Mouse (Mus musculus): ENCODE results near the gene Dnttip1.

The Dnttip1 gene

GRCm38 (mm10) chr2:164754105-164754504 is 8.3 kb downstream of the Dnttip1 start:
- DNase-seq (ENCODE audit: low spot score in 2 of 2), result no peak

- DNase-seq (ENCODE audit: low spot score in 2 of 2), result no peak
Measured at GRCm38 (mm10) chr2:164754800-164755199, 9.0 kb downstream of the Dnttip1 start.

GRCm38 (mm10) chr2:164757841-164758240 is 12.1 kb downstream of the Dnttip1 start:
- no peak for DNase-seq (ENCODE audit: low spot score in 2 of 2)

- no peak for DNase-seq (ENCODE audit: low spot score in 2 of 2)
Measured at GRCm38 (mm10) chr2:164758692-164759091, 12.9 kb downstream of the Dnttip1 start.

GRCm38 (mm10) chr2:164760059-164760833 is 14.5 kb downstream of the Dnttip1 start:
- no peak for DNase-seq (ENCODE audit: low spot score in 2 of 2)

- no peak for DNase-seq (ENCODE audit: low spot score in 2 of 2)
Measured at GRCm38 (mm10) chr2:164761502-164761901, 15.7 kb downstream of the Dnttip1 start.

GRCm38 (mm10) chr2:164761971-164762370 is 16.2 kb downstream of the Dnttip1 start:
- no peak for DNase-seq (ENCODE audit: low spot score in 2 of 2)

GRCm38 (mm10) chr2:164762593-164762992 is 16.8 kb downstream of the Dnttip1 start:
- no peak for DNase-seq (ENCODE audit: low spot score in 2 of 2)

- DNase-seq (ENCODE audit: low spot score in 2 of 2), result peak in 1 of 2 experiments; percentile 35
Measured at GRCm38 (mm10) chr2:164765841-164766240, 20.1 kb downstream of the Dnttip1 start.

GRCm38 (mm10) chr2:164767812-164768540 is 22.2 kb downstream of the Dnttip1 start:
- no peak for DNase-seq (ENCODE audit: low spot score in 2 of 2)

GRCm38 (mm10) chr2:164769258-164770037 is 23.7 kb downstream of the Dnttip1 start, which contains the start of gene Ube2c:
Ube2c (plus strand) TSS chr2:164769898.
- DNase-seq (ENCODE audit: low spot score in 2 of 2), result peak; percentile 97 to 99

GRCm38 (mm10) chr2:164770279-164770678 is 24.5 kb downstream of the Dnttip1 start:
- DNase-seq (ENCODE audit: low spot score in 2 of 2), result no peak

- no peak for DNase-seq (ENCODE audit: low spot score in 2 of 2)
Measured at GRCm38 (mm10) chr2:164771123-164771522, 25.3 kb downstream of the Dnttip1 start.

GRCm38 (mm10) chr2:164773229-164773988 is 27.6 kb downstream of the Dnttip1 start:
- no peak for DNase-seq (ENCODE audit: low spot score in 2 of 2)

GRCm38 (mm10) chr2:164773989-164774364 is 28.2 kb downstream of the Dnttip1 start:
- no peak for DNase-seq (ENCODE audit: low spot score in 2 of 2)

GRCm38 (mm10) chr2:164776130-164776529 is 30.3 kb downstream of the Dnttip1 start:
- no peak for DNase-seq (ENCODE audit: low spot score in 2 of 2)

- no peak for DNase-seq (ENCODE audit: low spot score in 2 of 2)
Measured at GRCm38 (mm10) chr2:164776801-164777200, 31.0 kb downstream of the Dnttip1 start.

GRCm38 (mm10) chr2:164777246-164778014 is 31.6 kb downstream of the Dnttip1 start:
- DNase-seq (ENCODE audit: low spot score in 2 of 2), result no peak

GRCm38 (mm10) chr2:164778015-164778287 is 32.2 kb downstream of the Dnttip1 start:
- no peak for DNase-seq (ENCODE audit: low spot score in 2 of 2)

- no peak for DNase-seq (ENCODE audit: low spot score in 2 of 2)
Measured at GRCm38 (mm10) chr2:164778809-164779208, 33.0 kb downstream of the Dnttip1 start.

Data from right cerebral cortex, adult 2 months (tissue).